Mouse (Mus musculus): ENCODE data around the gene Cdc6. TPM values are rescaled to one million over a fixed set of nuclear protein-coding genes. Genes with fewer than 3 reads are reported as not detected.
"Not testable (repeated sequence)": the region's sequence is repeated elsewhere in the genome, so short reads cannot be mapped to it uniquely, and the experiment has no call there.

The Cdc6 gene
- polyA plus RNA-seq, 1 experiment from 2014 or later = 69.1 TPM

DNA sequence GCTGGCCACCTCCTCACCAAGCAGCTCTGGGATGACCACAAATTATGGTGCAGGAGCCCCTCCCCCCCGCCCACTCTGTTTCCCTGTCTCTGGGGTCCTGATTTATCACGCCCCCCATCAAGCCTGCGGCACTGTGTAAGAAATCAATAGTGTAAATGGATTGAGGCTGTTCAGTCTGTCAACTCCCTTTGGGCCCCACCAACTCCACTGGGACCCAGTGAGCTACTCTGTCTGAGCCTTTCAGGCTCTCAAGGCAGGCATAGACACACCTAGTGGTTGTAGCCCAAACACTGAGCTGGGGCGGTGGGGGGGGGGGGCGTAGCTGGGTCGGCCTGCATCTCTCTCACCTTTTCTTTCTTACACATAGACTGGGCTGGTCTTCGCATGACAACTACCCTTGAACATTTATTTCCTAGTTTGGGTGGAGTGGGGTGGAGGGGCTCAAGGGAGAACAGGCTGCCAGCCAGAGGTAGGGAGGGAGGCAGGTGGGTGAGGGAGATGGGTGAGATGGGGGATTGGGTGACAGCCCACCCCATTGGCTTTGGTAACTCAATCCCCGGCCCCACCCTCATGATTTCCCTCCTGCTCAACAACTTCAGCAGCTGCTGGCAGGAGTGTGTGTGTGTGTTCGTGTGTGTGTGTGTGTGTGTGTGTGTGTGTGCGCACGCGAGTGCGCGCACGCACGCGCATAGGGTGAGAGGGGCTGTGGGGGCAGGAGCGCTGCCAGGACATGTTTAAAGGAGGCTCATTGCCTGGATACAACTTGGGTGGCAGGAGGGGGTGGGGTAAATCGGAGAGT, 24.9 kb downstream of the Cdc6 start:
- no peaks in the 10 kb centered on the region for H3K36me3 ChIP-seq
- H3K4me1 ChIP-seq (replicated peaks) = peaks cover 72% of the 10 kb centered on the region
- no peak overlapping the region for H3K9ac ChIP-seq
- WGBS (ENCODE audit: insufficient replicate concordance) = 37% methylated on average over 19 of the region's 19 CpGs
- DNase-seq (no peak), ATAC-seq (ENCODE audit: low read depth) (no peak)
- no peak overlapping the region for H3K4me3 ChIP-seq (replicated peaks)
- no peak overlapping the region for H3K4me2 ChIP-seq
- no peak overlapping the region for H3K27ac ChIP-seq
- H3K9me3 ChIP-seq (replicated peaks) = no peaks in the 10 kb centered on the region
- peaks cover 97% of the 10 kb centered on the region for H3K27me3 ChIP-seq

DNA sequence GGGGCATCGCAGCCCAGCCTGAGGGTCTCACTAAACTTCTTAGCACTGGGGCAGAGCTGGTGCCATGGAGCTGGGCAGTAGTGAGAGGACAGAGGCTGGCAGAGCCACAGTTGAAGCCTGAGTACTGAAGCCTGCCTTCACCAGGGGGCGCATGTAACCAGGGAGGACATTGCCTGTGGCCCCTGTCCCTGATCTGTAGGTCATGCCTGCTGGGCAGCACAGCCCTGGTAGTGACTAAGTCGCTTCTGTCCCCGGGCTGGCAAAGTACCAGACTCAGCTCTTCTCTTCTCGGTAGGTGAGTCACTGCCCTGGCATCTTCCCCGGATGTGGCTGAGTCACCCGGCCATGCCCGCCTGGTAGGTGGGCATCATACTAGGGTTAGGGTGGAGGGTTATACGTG, 25.6 kb downstream of the Cdc6 start:
- DNase-seq (no peak), ATAC-seq (ENCODE audit: low read depth) (no peak)
- Histone ChIP-seq H3K4me2 (no peak overlapping the region), H3K4me3 (replicated peaks) (no peak overlapping the region), H3K36me3 (no peaks in the 10 kb centered on the region), H3K27me3 (peaks cover 97% of the 10 kb centered on the region), H3K27ac (no peak overlapping the region), H3K9ac (no peak overlapping the region), H3K4me1 (replicated peaks) (peaks cover 72% of the 10 kb centered on the region), H3K9me3 (replicated peaks) (no peaks in the 10 kb centered on the region)
- WGBS (ENCODE audit: insufficient replicate concordance) = 39% methylated on average over 9 of the region's 9 CpGs

- H3K27ac ChIP-seq; H3K4me3 ChIP-seq (replicated peaks); H3K9me3 ChIP-seq (replicated peaks); H3K9ac ChIP-seq; ATAC-seq (ENCODE audit: low read depth); H3K4me2 ChIP-seq; H3K36me3 ChIP-seq; DNase-seq: not testable (repeated sequence)
- Histone ChIP-seq H3K27me3 (peaks cover 97% of the 10 kb centered on the region), H3K4me1 (replicated peaks) (peaks cover 72% of the 10 kb centered on the region)
- WGBS (ENCODE audit: insufficient replicate concordance) = 77% methylated on average over 2 of the region's 2 CpGs
Measured at GRCm38 (mm10) chr11:98933847-98934246, 26.2 kb downstream of the Cdc6 start.

DNA sequence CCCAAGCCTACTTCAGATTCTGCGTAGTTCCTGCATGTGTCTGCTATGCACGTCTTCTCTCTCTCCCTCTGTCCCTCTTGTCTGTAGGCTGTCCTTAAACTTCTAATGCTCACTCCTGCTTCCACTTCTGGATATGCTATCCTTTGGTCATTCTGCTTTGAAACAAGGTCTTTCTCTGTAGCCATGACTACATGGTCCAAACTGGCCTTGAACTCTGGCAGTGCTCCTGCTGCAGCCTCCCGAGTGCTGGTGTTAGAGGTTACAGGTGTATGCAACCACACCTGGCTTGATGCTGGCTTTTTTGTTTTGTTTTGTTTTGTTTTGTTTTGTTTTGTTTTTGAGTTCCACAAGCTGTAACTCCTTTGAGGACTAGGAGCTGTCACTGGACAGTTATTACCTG, 26.8 kb downstream of the Cdc6 start:
- ATAC-seq (ENCODE audit: low read depth) (no peak), DNase-seq (no peak)
- Histone ChIP-seq H3K27me3 (peaks cover 97% of the 10 kb centered on the region), H3K4me1 (replicated peaks) (peaks cover 72% of the 10 kb centered on the region), H3K27ac (no peak overlapping the region), H3K4me2 (no peak overlapping the region), H3K9me3 (replicated peaks) (no peaks in the 10 kb centered on the region), H3K4me3 (replicated peaks) (no peak overlapping the region), H3K36me3 (no peaks in the 10 kb centered on the region), H3K9ac (no peak overlapping the region)
- WGBS (ENCODE audit: insufficient replicate concordance) = 63% methylated on average over 3 of the region's 3 CpGs

DNA sequence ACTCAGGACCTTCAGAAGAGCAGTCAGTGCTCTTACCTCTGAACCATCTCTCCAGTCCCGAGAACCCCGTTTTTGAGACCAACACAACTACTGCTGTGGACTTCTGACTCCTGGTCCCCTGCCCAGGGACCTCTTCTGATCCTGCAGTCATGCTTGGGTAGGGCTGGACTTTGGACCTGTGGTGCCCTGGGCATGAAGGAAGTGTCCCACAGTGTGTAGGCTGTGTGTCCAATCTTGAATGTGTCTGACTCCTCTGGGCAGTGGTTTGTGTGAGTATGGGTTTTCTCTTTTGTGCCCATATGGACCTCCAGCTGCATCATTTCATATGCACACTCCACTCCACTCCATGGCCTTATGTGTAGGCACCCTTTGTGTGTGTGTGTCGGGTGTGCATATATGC, 27.5 kb downstream of the Cdc6 start:
- DNase-seq = no peak
- peaks cover 75% of the 10 kb centered on the region for H3K4me1 ChIP-seq (replicated peaks)
- H3K4me3 ChIP-seq (replicated peaks) = no peak overlapping the region
- no peaks in the 10 kb centered on the region for H3K36me3 ChIP-seq
- no peak for ATAC-seq (ENCODE audit: low read depth)
- H3K27ac ChIP-seq = no peak overlapping the region
- peaks cover 97% of the 10 kb centered on the region for H3K27me3 ChIP-seq
- no peak overlapping the region for H3K4me2 ChIP-seq
- no peaks in the 10 kb centered on the region for H3K9me3 ChIP-seq (replicated peaks)
- 65% methylated on average over 3 of the region's 3 CpGs for WGBS (ENCODE audit: insufficient replicate concordance)
- H3K9ac ChIP-seq = no peak overlapping the region

GRCm38 (mm10) chr11:98936170-98936569, 28.6 kb downstream of the Cdc6 start:
- H3K27ac ChIP-seq = peak overlapping the region; percentile 3; the same call in 1 of the 2 replicates
- H3K9me3 ChIP-seq (replicated peaks) = no peaks in the 10 kb centered on the region
- peak overlapping the region; percentile 73; the same call in 1 of the 2 replicates for H3K9ac ChIP-seq
- 5% methylated on average over 24 of the region's 29 CpGs for WGBS (ENCODE audit: insufficient replicate concordance)
- H3K4me3 ChIP-seq (replicated peaks) = peak overlapping the region; percentile 66
- H3K4me2 ChIP-seq = peak overlapping the region; percentile 89
- ATAC-seq (ENCODE audit: low read depth) (no peak), DNase-seq (no peak)
- H3K36me3 ChIP-seq = no peaks in the 10 kb centered on the region
- H3K27me3 ChIP-seq = peaks cover 99% of the 10 kb centered on the region
- peaks cover 77% of the 10 kb centered on the region for H3K4me1 ChIP-seq (replicated peaks)

DNA sequence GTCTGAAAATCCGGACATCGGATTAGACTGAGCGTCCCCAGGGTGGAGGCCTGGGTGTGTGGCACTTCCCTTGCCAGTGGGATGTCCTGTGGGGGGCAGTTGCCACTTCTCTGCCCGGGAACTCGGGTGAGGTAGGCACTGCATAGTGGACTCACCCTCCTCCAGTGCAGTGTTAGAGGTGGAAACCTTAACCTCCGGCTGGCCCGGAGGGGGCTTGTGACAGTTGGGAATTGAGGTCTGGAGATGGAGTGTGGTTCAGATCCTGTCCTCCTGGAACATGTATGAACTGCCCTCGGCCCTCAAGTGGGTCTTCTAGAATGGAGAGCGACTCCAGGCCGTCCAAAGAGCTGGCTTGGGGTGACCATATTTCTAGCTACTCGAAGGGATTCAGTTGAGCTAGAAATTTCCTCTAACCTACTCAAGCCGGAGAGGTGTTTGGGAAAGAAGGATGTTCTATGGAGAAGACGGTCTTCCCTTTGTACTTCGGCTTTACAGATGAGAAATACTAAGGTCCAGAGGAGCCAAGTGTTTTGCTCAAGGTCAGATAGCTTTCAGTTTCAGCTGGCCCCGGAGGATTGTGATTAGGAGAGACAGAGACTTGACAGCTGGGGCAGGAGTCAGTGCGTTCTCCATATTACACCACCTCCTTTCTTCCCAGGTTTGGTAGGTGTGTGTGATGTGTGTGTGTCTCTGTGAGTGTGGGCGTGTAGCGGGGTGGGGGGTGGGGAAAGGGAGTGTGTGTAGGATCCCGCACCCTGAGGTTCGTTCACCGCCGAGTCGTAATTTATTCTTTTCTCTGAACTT, 29.2 kb downstream of the Cdc6 start:
- peak overlapping the region; percentile 66 for H3K4me3 ChIP-seq (replicated peaks)
- 5% methylated on average over 16 of the region's 23 CpGs for WGBS (ENCODE audit: insufficient replicate concordance)
- peak overlapping the region; percentile 89 for H3K4me2 ChIP-seq
- peaks cover 77% of the 10 kb centered on the region for H3K4me1 ChIP-seq (replicated peaks)
- H3K27me3 ChIP-seq = peaks cover 92% of the 10 kb centered on the region
- ATAC-seq (ENCODE audit: low read depth) = peak; percentile 37
- peak overlapping the region; percentile 3; the same call in 1 of the 2 replicates for H3K27ac ChIP-seq
- DNase-seq = no peak
- peak overlapping the region; percentile 73 for H3K9ac ChIP-seq
- no peaks in the 10 kb centered on the region for H3K9me3 ChIP-seq (replicated peaks)
- H3K36me3 ChIP-seq = no peaks in the 10 kb centered on the region

DNA sequence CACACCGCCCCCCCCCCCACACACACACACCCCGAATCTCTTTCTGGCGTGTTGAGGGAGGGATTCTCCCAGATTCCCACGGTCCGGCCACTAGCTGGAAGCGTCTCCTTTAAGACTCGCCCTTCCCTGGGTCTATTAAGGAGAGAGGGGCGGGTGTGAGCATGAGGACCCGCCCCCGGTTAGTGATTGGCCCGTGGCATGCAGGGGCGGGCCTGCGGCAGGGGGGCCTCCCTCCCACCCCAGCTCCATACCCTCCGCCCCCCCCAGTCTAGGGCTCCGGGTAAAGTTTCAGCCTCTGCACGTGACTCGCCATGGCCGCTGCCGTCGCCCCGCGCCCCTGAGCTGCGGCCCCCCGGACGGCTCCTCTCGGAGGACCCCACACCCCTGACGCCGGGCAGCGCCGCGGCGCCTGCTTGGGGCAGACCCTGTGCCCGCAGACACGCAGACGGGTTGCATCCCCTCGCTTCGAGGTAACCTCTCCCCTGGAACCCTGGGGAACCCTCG, 29.9 kb downstream of the Cdc6 start:
- peaks cover 87% of the 10 kb centered on the region for H3K27me3 ChIP-seq
- H3K9ac ChIP-seq = peak overlapping the region; percentile 73
- H3K9me3 ChIP-seq (replicated peaks) = no peaks in the 10 kb centered on the region
- peak overlapping the region; percentile 29; the same call in 1 of the 2 replicates for H3K27ac ChIP-seq
- peak; percentile 87 for ATAC-seq (ENCODE audit: low read depth)
- H3K4me1 ChIP-seq (replicated peaks) = peaks cover 79% of the 10 kb centered on the region
- peak overlapping the region; percentile 66 for H3K4me3 ChIP-seq (replicated peaks)
- no peaks in the 10 kb centered on the region for H3K36me3 ChIP-seq
- peak; percentile 71 for DNase-seq
- WGBS (ENCODE audit: insufficient replicate concordance) = under 1% methylated on average over 37 of the region's 38 CpGs
- peak overlapping the region; percentile 89 for H3K4me2 ChIP-seq

DNA sequence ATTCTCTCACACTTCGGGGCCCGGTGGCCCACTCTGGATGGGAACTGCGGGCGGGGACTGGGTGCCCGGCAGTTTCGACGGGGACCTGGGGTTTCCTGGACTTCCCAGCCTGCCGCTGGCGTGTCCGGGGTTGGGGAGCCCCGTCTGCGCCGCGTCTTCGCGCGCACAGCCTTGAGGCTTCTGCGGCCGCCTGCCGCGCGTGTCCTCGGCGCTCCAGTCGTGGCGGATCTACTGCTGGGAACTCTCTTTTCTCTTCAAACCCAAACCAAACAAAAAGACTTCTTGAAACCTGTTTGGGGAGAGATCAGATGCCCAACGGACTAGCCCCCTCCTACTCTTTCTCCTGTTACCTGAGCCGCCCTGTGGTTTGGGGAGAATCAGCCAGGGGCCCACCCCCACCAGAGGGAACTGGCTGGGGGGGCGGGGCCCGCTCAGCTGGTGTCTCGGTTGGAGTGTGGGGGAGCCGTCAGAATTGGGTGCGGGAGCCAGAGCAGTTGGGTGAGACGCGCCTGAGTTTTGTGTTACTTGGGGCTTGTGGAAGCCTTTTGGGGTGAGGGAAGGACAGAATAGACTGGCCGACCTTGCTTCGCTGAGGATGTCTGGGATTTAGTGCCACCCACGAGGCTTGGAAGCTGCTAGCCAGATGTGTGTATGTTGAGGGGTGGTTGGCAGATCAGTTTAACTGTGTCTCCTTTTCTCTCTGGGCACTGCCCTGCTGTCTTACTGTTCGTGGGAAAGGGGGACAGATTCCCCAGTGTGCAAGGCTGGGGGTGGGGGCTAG, 30.5 kb downstream of the Cdc6 start:
- Histone ChIP-seq H3K36me3 (no peaks in the 10 kb centered on the region), H3K27me3 (peaks cover 81% of the 10 kb centered on the region), H3K4me3 (replicated peaks) (peak overlapping the region; percentile 66), H3K27ac (peak overlapping the region; percentile 29; the same call in 1 of the 2 replicates), H3K9ac (peak overlapping the region; percentile 73), H3K4me1 (replicated peaks) (peaks cover 79% of the 10 kb centered on the region), H3K4me2 (peak overlapping the region; percentile 89), H3K9me3 (replicated peaks) (no peaks in the 10 kb centered on the region)
- DNase-seq = no peak
- 1% methylated on average over 39 of the region's 39 CpGs for WGBS (ENCODE audit: insufficient replicate concordance)
- peak; percentile 5 for ATAC-seq (ENCODE audit: low read depth)

DNA sequence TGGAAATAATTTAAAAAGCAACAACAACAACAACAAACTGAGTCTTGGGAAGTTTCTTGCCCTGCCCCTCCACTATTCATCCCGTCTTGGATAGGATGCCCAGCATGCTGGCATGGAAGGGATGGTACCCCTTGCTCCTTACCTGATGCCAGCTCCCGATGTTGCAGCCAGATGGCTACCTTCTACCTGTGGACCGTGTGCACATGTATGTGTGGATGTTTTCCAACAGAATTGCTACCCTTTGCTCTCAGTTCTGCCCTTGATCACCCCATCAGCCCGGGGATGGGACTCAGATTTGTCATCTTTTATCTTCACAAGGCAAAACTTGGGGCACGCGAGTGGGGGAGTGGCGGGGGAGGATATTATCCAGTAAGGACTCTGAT, 31.1 kb downstream of the Cdc6 start:
- DNase-seq = no peak

More for the DNA sequence above, 31.1 kb downstream of the Cdc6 start:
- no peak for ATAC-seq (ENCODE audit: low read depth)
- Histone ChIP-seq H3K27me3 (peaks cover 75% of the 10 kb centered on the region), H3K9ac (peak overlapping the region; percentile 73; the same call in 1 of the 2 replicates), H3K27ac (no peak overlapping the region), H3K4me2 (peak overlapping the region; percentile 89), H3K36me3 (no peaks in the 10 kb centered on the region), H3K4me1 (replicated peaks) (peaks cover 84% of the 10 kb centered on the region), H3K4me3 (replicated peaks) (peak overlapping the region; percentile 66), H3K9me3 (replicated peaks) (no peaks in the 10 kb centered on the region)
- 39% methylated on average over 7 of the region's 7 CpGs for WGBS (ENCODE audit: insufficient replicate concordance)
